Mouse (Mus musculus) gastrocnemius, postnatal 14 days (tissue): ENCODE data around the gene Cst11. TPM values are rescaled to one million over a fixed set of nuclear protein-coding genes. Genes with fewer than 3 reads are reported as not detected.
A peak's percentile ranks its signal among the peaks of the same experiment; 100 is the strongest.
"Not testable (repeated sequence)": the region's sequence is repeated elsewhere in the genome, so short reads cannot be mapped to it uniquely, and the experiment has no call there.

Experiments used
- DNase-seq: peaks from one replicate; pipeline ENCODE4 v3.0.0; 2021; ENCODE audit warnings: mixed read lengths
- intact Hi-C: fragments of 180-260 bp; cut with DNase I; formaldehyde crosslinking; loops from one replicate; pipeline ENCODE4 v1.15.1; 2025; ENCODE audit warnings: low total_unique reads
- long read RNA-seq, 2 experiments: library from polyadenylated mRNA; stranded (forward); transcript quantifications; one replicate each; pipeline ENCODE4 v2.0.0; 2021
- total RNA-seq, 2 experiments: library from RNA; stranded (reverse); gene quantifications; 2 replicates each; pipeline ENCODE4 v1.2.3; 2021

Cst11 gene
- not detected for total RNA-seq
- long read RNA-seq, experiment 1, result 0 reads
- long read RNA-seq, experiment 2, result 0 reads

- DNase-seq, intact Hi-C loops: not testable (repeated sequence)
These were observed at the start of gene Cst11 for GRCm38 (mm10) chr2:148771397-148771796. TSS of gene Cst11 (minus strand) at chr2:148771497.

DNA sequence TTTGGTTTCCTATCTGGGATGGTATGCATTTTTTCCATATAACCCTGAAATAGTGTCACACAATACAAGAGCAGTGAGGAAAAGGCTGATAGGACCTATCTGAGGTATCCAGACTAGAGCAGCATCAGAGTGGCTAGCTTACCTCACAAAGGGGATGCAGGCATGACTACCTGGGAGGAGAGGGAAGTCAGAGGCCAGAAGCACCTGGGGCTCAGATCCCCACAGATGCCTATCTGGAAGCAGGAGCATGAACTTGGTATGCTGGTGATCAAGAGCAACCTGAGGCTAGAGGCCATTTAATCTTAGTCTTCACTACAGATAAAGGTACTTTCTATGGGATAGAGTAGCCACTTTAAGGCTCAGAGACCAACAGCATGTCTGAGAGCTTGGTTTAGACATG, 48.6 kb upstream of the Cst11 start, which contains the start of gene Cst13:
Gene Cst13, plus strand, starts transcription at position 173 of the 400 bp plus-strand sequence.
- intact Hi-C loops, result no loop called here
- DNase-seq, result no peak

DNA sequence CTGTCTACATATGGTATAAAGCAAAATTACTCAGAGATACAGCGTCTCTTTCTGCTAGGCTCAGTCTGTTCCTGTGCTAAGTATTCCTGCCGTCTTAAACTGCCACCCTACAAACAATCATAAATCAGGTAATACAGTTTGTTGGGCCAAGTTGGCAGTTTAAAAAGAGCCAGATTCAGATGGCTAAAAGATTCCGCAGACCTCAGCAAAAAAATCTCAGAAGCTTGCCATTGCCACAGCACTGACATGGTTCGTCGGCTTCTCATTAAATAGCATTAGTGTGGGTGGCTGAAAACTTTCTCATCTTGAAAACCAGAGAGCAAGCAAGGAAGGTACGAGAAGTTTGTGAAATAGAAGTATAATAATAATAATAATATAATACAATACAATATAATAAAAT, 35.4 kb upstream of the Cst11 start:
- intact Hi-C loops, result no loop called here

DNA sequence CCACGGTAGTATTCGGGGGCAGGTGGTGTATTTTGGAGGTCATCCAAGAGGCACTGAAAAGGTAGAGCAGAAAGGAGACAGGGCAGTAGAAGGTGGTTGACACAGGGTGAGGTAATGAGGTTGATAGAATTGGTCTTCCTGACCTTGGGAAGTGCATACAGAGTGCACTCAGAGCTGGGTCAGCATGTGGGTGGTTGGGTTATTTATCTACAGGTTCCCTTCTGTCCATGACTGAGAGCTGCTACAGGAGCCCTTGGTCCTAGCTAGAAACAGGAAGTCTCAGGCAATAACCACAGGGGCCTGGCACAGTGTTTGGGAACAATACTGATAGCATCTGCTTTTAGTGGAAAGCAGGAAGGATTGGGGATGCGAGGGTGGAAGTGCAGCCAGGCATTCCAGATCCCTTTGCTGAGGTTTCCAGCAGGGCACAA, 30.2 kb upstream of the Cst11 start:
- no peak for DNase-seq
- intact Hi-C loops, result no loop called here

More for the DNA sequence above, 35.4 kb upstream of the Cst11 start:
- DNase-seq, result no peak

DNA sequence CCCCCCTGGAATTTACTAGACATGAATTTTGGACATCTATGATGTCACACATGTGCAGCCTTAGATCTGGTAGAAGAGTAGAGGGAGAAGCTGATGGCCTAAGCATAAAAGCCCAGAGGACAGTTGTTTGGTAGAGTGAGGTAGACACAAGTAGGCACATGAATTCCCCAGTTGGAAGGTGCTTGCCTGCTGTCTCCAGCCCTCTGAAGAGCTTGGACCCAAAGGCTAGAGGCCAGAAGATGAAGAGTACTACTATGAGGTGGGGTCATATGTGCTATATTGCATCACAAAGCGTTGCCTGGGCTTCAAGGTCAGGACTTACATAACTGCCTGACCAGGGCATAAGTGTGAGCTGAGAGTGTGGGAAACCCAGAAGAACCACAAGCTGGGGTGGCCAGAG, 27.2 kb upstream of the Cst11 start, which contains the start of gene Cst8:
Gene Cst8, plus strand, starts transcription at position 301 of the 400 bp plus-strand sequence.
- no peak for DNase-seq
- intact Hi-C loops, result no loop called here

DNA sequence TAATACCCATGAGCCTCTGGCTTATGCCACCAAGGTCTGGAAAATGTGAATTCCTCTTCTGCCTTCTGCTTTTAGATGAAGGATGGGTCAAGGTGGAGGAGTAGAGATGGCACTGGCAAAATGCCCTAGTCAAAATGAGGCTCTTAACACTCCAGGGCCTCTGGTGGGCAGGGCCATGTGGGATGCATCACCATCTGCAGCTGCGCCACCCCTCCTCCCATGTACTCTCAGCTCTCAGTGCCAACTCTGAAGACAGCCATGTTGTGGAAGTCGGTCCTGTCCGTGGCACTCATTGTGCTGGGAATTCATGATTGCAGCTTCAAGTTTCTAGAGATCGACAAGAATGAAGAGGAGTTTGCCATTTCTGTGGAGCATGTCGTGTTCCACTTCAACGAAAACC, 17.8 kb upstream of the Cst11 start, which contains the start of gene Cst12:
Gene Cst12, plus strand, starts transcription at position 220 of the 400 bp plus-strand sequence.
- intact Hi-C loops, result no loop called here
- DNase-seq, result no peak

DNA sequence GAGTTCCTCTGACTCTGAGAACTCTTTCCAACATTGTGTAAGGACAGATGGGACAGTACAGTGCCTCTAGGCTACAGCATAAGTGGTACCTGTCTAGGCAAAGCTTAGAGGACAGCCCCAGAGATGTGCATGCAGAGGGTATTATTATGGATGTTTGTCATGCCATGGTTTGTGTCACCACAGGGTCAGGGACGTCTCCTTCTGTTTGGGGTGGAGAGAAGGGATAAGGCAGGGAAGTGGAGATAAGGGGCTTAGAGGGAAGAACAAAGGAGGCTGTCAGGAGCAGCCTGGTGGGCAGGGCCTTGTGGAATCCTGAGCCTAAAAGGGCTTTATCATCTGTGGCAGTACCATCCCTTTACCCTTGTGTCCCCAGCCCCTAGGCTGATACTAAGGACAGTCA, 10.4 kb upstream of the Cst11 start, which contains the start of gene 8030411F24Rik:
Gene 8030411F24Rik, plus strand, starts transcription at position 301 of the 400 bp plus-strand sequence.
- intact Hi-C loops, result no loop called here
- no peak for DNase-seq

GRCm38 (mm10) chr2:148763648-148764388, 7.5 kb downstream of the Cst11 start:
- intact Hi-C loops, result no loop called here
- no peak for DNase-seq

DNA sequence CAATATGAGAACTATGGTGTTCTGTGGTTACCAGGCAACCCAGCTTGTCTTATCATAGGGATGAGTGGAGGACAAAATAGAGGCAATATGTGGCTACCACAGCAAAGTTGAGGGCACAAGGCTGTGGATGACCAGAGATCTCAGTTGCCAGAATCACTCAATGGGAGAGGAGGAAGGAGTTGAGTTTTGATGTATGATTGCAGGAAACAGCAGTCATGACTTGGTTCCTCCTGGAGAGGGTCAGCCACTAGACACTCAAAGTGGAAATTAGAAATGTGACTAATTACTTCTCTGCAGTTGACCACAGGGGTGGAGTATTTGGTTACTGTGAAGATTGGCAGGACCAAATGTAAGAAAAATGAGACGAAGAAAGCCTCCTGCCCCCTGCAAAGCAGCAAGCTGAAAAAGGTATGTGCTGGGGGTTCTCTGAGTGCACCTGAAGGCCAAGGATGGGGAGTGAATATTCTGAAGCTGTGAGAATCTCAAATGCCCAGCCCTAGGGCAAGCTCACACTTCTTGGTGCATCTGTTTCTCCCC, 16.9 kb downstream of the Cst11 start:
- intact Hi-C loops, result loop anchor here (10.0 kb wide), 1 partner anchor 150 kb away; no protein-coding TSS in a partner anchor
- DNase-seq, result no peak

DNA sequence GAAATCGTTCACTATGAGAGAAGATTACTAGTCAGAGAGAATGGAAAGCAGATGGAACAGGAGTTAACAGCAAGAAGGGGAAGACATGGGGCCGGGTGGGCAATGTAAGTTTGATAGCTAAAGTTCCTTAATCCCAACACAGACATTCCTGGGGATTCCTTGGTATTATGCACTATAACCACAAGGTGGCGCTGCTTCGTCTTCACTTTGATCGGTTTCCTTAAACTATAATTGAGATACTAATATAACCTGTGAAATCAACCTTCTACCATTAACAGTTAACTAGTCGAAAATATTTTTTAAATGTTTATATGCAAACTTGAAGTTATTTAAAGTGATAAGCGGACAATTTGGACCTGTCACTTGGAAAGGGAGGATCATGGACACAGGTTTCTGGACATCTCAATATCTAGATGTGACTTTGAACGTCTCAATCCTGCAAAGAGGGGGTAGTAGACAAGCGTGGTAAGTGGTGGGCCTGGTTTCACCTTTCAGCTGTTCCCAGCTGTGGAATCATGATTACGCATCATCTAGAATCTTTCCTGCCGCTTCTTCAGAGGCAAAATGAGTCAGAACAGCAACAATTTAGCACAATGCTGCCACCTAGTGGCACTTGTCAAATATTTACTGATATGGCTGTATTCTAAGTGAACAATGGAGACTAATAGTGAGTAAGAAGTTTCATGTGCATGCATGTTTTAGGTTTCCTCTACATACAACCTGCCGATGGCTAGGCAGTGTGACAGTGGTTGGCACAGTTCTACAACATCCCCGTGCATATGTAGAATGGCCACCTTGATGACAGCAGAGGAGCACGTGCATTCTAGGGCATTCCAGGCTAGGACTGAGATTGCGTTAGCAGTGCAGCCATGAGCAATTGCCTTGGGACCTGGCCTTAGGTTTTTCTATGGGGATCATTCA, 19.1 kb downstream of the Cst11 start:
- intact Hi-C loops, result loop anchor here (10.0 kb wide), 1 partner anchor 153 kb away; no protein-coding TSS in a partner anchor
- DNase-seq, result peak; percentile 43

GRCm38 (mm10) chr2:148750058-148750457, 21.2 kb downstream of the Cst11 start, which contains the start of gene Cstl1:
TSS of gene Cstl1 (plus strand) at chr2:148750358.
- no peak for DNase-seq
- intact Hi-C loops, result loop anchor here (10.0 kb wide), 1 partner anchor 155 kb away; no protein-coding TSS in a partner anchor

DNA sequence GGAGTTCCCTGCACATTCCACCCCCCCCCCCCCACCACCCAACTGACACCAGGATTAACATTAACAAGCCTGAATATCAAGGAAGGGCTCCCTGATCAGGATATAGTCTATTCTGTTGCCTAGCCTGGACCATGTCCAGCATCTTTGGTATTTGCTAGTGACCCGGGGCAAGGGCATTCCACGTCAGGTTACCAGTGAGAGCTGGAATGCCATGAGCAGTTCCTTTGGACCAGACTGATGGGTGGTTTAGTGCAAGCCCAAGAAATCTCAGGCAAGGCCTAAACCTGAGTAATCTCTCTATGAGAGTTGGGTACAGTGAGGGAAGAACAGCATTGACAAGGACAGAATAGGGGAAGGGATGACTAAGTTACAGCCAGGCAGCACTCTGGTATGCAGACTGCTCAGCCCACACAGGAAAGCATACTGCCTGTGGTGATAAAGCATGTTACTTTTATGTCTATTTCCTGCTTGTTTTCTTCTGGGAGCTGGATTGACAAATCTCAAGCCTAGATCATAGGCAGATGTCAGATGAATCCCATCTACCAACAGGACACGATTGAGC, 27.4 kb downstream of the Cst11 start:
- no peak for DNase-seq

DNA sequence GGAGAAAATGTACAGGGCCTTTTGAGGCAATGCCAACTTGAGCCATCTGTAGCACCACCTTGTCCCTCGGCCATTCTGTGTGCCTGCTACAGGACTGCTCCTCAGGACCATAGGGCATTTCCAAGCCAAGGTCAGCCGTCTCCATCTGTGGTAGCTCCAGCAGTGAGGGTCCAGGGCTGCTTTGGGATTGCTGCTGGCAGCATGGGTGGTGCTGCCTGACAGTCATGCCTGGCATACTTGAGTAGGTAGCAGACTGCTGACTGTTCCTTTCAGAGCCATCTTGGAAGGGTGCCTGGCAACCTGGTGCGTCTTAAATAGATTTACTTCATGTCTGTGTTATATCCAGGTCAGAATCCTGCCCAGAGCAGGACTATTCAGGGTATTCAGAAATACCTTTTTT, 28.3 kb downstream of the Cst11 start:
- intact Hi-C loops, result no loop called here
- DNase-seq, result peak; percentile 45

More for the DNA sequence above, 27.4 kb downstream of the Cst11 start:
- intact Hi-C loops, result no loop called here

- peak; percentile 93 for DNase-seq
- intact Hi-C loops, result no loop called here
These were observed 38.8 kb downstream of the Cst11 start, which contains the start of gene Napb for GRCm38 (mm10) chr2:148732327-148733000. TSS of gene Napb (minus strand) at chr2:148732467.

- intact Hi-C loops, result no loop called here
- DNase-seq, result peak; percentile 34
These were observed 39.5 kb downstream of the Cst11 start for GRCm38 (mm10) chr2:148731614-148732326.

- intact Hi-C loops, result no loop called here
These were observed 51.9 kb downstream of the Cst11 start for GRCm38 (mm10) chr2:148719271-148719995.

More at GRCm38 (mm10) chr2:148719271-148719995, 51.9 kb downstream of the Cst11 start:
- no peak for DNase-seq
